Mouse (Mus musculus) granulocyte monocyte progenitor cell, adult 5-6 weeks (primary cell): ENCODE measurements at regions not wholly inside any gene's neighbourhood (a gene's known extent, or its start where the extent isn't known, plus 50 kb on each side); places are given as distances from the start of the nearest gene placed in this dataset.

Experiments
- ATAC-seq: replicated peaks from 2 replicates; pipeline ENCODE4 v1.8.0; 2016; ENCODE audit warnings: mild to moderate bottlenecking, moderate TSS enrichment, inconsistent platforms; ENCODE audit not compliant: poor library complexity, severe bottlenecking

GRCm38 (mm10) chr1:177647876-177648275 lies 81.7 kb upstream of the 1700016C15Rik start:
- ATAC-seq, result no peak

GRCm38 (mm10) chr1:177648974-177649373 lies 80.6 kb upstream of the 1700016C15Rik start:
- ATAC-seq, result no peak

- ATAC-seq, result no peak
Measured at GRCm38 (mm10) chr1:177651219-177651618, 78.4 kb upstream of the 1700016C15Rik start.

DNA sequence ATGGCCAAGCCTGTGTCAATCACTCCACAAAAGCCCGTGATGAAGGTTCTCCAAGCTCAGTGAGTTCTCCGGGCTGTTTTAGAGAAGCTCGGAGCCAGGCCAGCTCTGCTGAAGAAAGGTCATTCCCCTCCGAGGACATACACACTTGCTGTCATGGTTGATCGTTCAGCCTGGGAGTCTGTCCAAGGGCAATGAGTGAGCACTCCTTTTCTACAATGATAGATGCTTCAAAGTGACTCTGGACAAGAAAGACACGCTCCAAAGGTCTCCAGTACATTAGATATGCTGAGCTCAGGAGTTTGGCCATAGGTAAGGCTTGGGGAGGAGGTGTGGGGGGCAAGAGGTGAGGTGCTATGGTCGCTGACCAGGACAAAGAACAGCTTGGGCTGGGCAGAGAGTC lies 66.5 kb upstream of the 1700016C15Rik start:
- ATAC-seq, result no peak

DNA sequence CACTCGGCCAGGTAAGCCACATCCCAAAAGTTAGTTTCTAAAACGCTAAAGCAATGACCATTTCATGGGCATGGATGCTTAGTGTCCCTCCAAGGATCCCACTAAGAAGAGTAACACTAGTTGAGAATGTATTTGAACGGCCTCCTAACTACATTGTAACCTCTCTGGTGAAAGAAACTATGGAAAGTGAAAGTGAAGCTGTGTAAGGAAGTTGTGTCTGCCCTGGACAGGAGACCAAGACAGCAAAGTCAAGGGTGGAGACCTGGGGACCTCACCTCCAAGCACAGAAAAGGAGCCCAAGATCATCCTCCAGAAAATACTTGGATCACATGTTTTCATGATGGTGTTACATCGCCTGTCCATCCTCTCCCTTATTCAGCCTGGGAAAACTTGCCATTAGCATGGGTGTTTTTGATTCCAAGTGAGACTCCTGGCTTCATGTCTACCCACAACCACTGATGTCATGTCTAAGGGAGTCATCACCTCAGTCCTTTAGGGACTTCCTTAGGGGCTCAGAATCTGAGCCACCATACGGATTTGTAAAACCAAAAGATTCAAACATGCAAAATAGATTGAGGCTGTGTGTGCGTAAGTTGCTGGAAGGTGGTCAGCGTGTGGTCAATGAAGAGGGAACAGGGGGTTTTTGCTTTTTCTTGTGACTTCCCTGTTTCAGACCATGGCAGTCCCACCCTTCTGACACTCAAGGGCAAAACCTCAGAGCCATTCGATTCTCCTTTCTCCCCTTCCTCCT lies 62.4 kb upstream of the 1700016C15Rik start:
- ATAC-seq, result peak; percentile 94

- ATAC-seq, result no peak
Measured at GRCm38 (mm10) chr1:177670576-177670975, 59.0 kb upstream of the 1700016C15Rik start.

DNA sequence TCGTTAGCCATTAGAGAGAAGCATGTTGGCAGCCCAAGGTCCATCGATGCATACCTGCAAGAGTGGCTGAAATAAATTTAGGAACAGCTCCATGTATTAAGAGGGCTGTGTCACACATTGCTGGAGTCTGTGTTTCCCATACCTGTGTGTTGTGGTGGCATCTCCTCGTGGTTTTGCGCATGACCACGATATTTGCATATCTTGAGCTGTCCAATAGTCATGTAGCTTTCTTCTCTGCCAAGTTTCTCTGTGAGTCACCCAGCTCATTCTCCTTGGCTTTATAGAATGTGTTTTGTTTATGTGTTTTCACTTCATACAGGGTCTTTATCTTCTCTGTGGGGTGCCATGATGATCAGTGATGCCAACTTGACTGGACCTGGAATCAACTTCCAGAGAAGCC lies 53.0 kb upstream of the 1700016C15Rik start:
- ATAC-seq, result no peak

DNA sequence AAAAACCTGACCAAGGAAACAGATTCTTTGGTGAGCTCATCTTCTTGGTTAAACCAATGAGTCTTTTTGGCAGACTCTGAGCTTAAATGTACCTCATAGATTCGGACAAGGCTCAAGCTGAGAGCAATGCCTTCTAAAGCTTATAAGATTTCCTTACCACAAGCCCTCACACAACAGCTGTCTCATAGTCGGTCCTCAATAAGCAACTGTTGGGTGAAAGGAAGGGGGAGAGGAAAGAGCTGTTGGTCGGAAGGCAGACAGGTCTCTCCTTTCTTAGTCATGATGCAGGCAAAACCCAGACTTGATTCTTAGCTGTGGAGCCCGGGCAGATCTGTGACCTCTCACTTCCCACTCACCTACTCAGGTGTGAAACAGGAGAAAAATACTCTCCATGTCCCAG lies 50.8 kb upstream of the 1700016C15Rik start:
- no peak for ATAC-seq
